Mouse (Mus musculus) spleen, adult 12 weeks (tissue): Measurements from ENCODE around the gene Gtpbp1.
"Not testable (repeated sequence)": the region's sequence is repeated elsewhere in the genome, so short reads cannot be mapped to it uniquely, and the experiment has no call there.

ENCODE experiments used
- DNase-seq: peaks from one replicate; pipeline ENCODE4 v3.0.0; 2022; ENCODE audit warnings: low spot score

Gene Gtpbp1

GRCm38 (mm10) chr15:79690426-79691022, at the start of gene Gtpbp1:
Gene Gtpbp1, plus strand, starts transcription at chr15:79690845.
- DNase-seq = peak; percentile 92

DNA sequence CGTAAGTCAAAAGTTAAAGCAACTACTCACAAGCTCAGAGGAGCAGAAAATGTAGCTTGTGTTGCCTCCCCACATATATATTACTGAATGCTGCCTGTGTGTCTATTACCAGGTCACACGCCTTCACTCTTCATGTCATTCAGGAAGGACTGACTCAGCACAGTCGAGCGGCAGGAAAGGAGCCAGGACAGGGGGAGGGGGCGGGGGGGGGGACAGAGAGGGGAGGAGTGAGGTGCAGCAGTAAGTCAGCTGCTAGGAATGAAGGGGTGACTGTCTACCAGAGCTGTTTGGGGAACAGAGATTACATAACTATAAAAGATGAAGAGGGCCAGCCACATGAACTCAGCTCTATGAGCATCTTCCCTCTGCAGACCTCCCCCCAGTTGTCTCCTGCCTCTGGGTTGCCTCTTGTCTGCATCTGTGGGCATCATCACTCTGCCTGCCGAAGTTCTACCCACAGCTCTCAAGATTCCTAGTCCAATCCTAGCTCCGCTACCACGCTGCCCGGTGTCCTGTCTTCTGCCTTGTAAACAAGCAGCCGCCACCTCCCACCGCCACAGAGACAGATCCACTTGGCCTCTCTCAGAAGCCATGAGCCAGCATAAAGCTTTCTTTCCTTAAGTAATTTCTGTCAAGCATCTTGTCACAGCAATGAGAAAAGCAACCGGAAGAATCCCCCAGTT, 49.4 kb upstream of the Gtpbp1 start:
- DNase-seq = no peak

GRCm38 (mm10) chr15:79645483-79645882, 45.2 kb upstream of the Gtpbp1 start:
- DNase-seq = no peak

- DNase-seq = no peak
Observed at GRCm38 (mm10) chr15:79648130-79648529, 42.5 kb upstream of the Gtpbp1 start.

- peak; percentile 31 for DNase-seq
Observed at GRCm38 (mm10) chr15:79650569-79650968, 40.1 kb upstream of the Gtpbp1 start.

- no peak for DNase-seq
Observed at GRCm38 (mm10) chr15:79651481-79651880, 39.2 kb upstream of the Gtpbp1 start.

DNA sequence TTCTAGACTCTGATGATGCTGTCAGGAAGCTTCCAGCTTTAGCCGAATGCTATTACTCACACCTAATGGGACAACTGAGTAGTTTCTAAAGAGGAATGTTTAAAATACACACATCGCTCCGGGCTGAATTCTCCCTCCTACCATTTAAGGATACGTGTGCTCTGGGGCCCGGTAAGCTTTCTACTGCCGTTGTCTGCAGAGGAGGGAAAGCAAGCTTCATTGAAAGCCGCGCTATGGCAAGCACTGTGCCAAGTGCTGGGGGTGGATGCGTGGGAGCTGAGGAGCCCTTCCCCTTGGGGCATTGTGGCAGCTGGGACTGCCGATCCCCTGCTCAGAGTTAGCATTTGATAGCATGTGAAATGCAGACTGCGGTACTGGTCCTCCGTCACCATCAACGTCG, 34.2 kb upstream of the Gtpbp1 start:
- DNase-seq = no peak

DNA sequence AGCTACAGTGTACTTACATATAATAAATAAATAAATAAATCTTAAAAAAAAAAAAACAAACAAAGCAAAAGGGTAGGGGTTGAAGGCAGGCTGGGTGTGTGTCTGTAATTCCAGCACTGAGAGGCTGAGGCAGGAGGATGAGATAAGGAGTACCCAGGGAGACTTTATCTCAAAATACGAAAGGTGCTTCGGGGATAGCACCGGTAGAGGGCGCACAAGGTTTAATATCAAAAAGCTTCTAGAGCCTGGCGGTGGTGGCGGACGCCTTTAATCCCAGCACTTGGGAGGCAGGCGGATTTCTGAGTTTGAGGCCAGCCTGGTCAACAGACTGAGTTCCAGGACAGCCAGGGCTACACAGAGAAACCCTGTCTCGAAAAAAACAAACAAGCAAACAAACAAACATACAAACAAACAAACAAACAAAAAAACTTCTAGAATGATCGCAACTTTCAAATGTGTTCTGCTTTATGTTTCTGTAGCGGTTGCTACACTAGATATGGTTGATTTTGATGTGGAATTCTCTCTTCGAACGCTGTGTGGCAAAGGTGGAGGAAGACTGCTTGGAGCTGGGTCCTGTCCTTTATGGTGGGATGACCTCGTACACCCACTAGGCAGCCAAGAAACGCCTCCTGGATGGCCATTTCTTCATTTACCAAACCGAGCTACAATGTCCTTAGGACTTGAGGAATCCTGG, 32.7 kb upstream of the Gtpbp1 start:
- peak; percentile 85 for DNase-seq

- DNase-seq = peak; percentile 96
Observed at GRCm38 (mm10) chr15:79658531-79659375, 31.9 kb upstream of the Gtpbp1 start, which contains the start of the genes Fam227a and Cby1. Gene Fam227a, minus strand, starts transcription at chr15:79658956. Gene Cby1, plus strand, starts transcription at chr15:79659199.

GRCm38 (mm10) chr15:79661852-79662251, 28.8 kb upstream of the Gtpbp1 start:
- peak; percentile 56 for DNase-seq

DNA sequence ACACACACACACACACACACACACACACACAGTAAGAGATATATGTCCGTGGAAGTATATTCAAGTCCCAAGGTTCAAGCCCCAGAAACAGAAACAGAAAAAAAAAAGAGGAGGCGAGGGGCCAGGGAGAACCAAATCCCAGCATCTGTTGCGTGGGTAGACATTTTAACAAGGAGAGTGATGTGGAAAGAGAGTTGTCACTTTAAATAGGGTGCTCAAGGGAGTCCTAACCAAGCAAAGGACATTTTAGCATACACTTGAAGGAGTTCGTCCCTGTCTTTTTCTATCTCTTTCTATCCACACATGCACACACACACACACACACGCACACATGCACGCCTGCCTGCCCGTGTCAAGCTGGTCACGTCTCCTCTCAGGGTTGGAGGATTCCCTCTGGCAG, 26.0 kb upstream of the Gtpbp1 start:
- DNase-seq = no peak

DNA sequence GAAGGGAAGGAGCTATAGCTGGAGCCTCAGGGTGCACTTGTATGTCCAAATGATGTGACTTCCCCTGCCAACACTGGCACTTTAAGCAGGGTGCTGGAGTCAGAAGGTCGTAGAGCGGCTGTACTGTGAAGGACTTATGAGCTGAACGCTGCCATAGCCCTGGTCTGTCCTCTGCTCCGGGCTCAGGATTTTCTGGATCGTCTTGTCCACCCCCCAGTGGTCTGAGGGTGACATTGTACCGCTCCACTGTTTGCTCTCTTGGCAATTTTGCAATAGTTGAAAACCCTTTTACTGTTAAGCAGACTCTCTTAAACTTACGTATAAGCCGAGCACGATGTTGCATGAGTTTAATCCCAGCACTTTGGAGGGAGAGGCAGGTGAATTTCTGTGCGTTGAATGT, 21.4 kb upstream of the Gtpbp1 start:
- DNase-seq = no peak

GRCm38 (mm10) chr15:79670249-79670971, 20.2 kb upstream of the Gtpbp1 start, which contains the start of gene Tomm22:
Gene Tomm22, plus strand, starts transcription at chr15:79670861.
- DNase-seq = peak; percentile 83

- no peak for DNase-seq
Observed at GRCm38 (mm10) chr15:79670972-79671299, 19.7 kb upstream of the Gtpbp1 start.

DNA sequence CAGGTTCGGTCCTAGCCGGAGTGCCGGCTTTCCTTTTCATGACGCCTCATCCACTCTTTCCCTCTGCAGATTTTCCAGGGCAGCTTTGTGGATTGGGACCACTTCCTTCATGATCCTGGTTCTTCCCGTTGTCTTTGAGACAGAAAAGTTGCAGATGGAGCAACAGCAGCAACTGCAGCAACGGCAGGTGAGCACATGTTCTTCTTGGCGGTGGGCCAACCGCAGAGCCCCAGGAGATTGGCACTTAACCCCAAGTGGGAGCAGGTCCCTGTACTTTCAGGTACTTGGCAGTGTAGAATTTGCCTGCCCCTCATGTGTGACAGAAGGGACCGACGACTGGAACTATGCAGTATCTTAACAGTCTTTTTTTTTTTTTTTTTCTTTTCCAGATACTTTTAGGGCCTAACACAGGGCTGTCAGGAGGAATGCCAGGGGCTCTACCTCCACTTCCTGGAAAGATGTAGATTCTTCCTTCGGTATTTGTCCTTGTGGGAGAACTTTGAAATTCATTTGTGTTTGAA, 18.8 kb upstream of the Gtpbp1 start:
- not testable (repeated sequence) for DNase-seq

GRCm38 (mm10) chr15:79677936-79678335, 12.7 kb upstream of the Gtpbp1 start:
- no peak for DNase-seq

GRCm38 (mm10) chr15:79681973-79682372, 8.7 kb upstream of the Gtpbp1 start:
- no peak for DNase-seq

- no peak for DNase-seq
Observed at GRCm38 (mm10) chr15:79683146-79683545, 7.5 kb upstream of the Gtpbp1 start.

DNA sequence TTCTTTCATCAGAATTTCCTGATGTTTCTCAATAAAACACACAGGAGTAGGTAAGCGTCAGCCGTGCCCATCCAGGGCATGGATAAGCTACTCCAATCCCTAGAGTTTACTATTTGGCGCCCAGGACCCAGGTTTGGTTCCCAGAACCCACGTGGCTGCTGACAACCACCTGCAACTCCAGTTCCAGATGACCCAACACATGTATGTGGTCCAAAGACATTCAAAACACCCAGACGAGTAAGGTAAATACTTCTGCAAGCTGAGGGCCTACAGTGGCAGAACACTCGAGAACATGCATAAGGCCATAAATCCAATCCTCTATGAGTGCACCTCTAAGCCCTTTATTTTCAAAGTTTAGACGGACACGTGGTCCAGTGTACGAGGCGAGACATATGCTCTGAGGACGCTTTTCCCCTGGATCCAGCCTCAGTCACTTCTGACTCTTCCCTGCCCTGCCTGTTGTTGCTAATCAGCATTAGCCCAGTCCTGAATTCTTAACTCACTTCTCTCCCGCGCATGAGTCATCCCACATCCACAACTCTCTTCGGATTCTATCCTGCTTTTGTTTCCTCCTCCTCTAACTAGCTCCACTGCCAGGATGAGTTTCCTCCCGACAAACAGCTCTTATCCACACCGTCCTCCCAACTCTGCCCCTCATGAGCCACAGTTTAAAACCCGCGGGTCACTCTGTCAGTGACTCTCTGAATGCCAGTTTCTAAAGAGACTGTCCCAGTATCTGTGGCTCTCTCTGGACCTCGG, 6.8 kb upstream of the Gtpbp1 start:
- no peak for DNase-seq

DNA sequence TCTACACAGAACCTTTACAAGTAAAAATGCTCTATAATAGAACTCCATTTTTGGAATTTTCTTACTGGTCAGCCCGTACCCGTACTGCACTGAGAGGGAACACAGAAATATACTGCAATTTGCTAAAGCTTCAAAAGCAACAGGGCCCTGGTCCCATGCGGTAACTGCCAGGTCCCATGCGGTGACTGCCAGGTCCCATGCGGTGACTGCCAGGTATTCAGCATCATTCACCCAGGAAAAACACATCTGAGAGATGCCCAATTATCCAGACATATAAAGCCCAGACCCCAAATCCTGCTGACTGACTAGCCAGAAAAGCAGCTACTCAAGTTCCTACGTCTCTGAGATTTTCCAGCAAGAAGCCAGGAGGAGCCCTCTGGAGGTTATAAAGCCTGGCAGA, 6.0 kb upstream of the Gtpbp1 start:
- no peak for DNase-seq
